Mouse (Mus musculus): Measurements from ENCODE around the gene Tgoln1.

The Tgoln1 gene

DNA sequence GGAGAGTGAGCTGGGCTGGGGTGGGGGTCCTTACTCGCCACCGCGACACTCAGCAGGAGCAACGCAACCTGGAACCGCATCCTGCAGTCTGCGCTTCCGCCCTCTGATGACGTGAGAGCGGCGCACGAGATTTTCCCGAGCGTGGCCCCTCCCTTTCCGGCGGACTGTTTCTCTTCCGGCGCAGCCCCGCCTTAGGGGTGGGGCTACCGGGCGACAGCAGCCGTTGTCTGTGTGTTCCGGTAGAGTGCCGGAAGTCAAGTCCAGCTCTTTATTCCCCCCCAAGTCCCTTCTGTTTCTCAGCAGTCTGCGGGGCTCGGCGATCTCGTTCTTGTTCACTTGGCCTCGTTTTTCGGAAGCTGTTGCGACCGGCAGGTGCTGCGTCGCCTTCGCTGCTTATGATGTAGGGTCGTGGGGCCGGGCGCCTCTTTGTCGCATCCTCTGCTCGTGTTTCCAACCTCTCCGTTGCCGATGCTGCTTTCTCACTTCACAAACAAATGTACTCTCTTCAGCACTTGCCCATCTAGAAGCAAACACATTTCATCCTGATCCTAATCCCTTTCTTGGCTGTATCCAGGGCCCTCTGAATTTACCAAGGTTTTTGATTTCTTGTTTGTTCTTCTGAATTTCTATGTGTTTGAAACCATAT lies at the start of gene Tgoln1:
Tgoln1 (minus strand) TSS at position 358 of the 646 bp plus-strand sequence.
- peak; percentile 98 for DNase-seq (ENCODE audit: low read depth, low spot score)

DNA sequence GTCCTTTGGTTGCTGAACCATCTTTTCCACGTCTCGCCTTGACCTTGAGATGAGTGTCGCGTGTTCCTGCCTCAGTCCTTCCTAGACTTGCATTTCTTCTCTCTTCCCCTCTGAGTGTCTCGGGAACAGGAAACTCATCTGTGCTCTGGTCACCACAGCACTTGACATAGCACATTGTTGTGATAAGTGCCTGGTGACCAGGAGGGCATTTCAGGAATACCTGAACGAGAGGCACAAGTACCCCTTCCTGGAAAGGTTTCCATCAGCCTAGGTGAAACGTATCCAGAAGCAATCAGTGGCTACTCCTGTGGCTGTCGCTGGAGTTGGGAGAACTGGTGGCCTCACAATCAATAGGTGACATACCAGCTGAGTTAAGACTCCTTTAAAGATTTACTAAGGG lies 47.5 kb upstream of the Tgoln1 start:
- no peak for DNase-seq (ENCODE audit: low read depth, low spot score)

DNA sequence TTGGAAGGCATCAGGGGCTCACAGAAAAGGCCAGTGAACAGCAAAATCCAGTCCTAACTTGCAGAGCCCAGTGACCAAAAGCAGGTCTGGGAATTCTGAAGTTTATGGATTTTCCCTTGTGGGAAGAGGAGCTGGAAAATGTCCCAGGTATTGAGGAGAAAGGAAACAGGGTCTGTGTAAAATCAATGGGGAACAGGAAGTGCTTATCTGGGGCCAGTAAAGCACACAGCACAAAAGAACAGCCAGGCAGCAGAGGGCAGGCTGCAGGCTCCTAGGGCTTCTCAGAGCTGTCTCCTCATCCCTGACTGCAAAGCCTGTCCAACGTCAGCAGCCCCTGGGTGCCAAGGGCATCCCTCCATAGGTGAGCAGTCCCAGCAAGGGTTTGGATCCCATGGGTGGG lies 46.2 kb upstream of the Tgoln1 start:
- DNase-seq (ENCODE audit: low read depth, low spot score), result peak; percentile 6

DNA sequence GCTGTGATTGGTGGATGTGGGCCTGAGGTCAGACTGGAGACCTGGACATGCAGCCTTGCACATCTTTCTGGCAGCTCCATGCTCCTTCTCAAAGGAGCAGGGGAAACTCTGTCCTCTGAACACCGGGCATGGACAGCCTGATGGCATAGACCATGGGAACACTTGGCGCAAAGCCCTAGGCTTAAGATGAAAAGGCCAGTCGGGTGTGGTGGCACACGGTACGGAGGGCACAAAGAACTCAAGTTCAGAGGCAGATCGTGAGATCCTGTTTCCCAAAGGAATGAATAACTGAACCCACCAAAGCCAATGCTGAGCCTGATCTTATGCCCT lies 43.6 kb upstream of the Tgoln1 start:
- no peak for DNase-seq (ENCODE audit: low read depth, low spot score)

DNA sequence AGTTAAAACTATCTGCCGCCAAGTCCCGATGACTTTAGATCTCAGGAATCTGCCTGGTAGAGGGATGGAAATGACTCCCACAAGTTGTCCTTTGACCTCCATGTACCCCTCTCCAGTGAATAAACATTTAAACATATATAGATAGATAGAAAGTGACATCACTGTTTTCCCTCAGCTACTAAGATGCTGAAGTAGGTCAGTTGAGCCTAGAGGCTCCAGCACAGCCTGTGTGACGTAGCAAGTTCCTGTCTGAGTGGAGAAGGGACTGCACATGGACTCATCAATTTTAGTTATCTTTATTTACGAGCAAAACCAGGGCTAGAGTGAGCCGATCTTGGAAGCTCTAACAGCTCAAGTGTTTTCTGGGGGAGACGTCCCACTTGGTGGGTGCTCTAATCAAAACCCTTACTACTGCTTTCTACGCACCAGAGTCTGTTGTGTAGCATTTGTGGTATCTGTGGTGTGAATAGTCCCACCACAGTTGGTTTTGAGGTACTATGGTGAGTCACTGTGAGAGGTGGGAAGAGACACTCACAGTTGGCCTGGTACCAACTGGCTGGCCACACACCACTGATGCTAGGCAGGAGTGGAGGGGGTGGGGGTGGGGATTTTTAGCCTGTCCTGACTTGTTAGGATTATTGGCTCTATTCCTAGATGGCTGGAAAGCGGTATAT lies 43.1 kb upstream of the Tgoln1 start:
- no peak for DNase-seq (ENCODE audit: low read depth, low spot score)

DNA sequence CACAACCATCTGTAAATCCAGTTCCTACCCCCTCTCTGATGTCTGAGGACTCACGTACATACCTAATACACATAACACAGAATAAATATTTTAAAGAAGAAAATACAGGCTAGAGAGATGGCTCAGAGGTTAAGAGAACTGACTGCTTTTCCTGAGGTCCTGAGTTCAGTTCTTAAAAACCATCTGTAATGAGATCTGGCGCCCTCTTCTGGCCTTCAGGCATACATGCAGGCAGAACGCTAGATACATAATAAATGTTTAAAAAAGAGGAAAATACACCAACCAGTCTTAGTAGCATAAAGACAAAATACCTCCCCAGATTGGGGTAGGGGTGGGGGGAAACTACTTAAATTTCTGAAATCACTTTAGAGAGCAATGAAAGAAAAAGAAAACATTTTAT lies 41.2 kb upstream of the Tgoln1 start:
- peak; percentile 73 for DNase-seq (ENCODE audit: low read depth, low spot score)

DNA sequence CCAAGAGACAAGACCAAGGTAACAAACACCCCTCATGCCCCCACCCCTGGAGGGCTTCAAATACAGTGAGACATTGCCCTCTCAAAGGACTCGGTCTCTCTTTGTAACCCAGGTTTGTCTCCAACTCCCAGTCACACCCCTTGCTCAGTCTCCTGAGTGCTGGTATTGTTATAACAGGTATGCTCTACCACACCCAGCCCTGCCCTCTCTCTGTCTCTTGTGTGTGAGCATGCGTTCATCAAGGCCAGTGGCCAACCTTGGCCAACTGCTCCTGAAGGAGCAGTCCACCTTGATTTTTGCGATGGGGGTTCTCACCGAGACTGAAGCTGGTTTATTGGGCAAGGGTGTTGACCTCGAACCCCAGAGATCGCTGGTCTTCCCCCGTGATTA lies 39.2 kb upstream of the Tgoln1 start:
- no peak for DNase-seq (ENCODE audit: low read depth, low spot score)

DNA sequence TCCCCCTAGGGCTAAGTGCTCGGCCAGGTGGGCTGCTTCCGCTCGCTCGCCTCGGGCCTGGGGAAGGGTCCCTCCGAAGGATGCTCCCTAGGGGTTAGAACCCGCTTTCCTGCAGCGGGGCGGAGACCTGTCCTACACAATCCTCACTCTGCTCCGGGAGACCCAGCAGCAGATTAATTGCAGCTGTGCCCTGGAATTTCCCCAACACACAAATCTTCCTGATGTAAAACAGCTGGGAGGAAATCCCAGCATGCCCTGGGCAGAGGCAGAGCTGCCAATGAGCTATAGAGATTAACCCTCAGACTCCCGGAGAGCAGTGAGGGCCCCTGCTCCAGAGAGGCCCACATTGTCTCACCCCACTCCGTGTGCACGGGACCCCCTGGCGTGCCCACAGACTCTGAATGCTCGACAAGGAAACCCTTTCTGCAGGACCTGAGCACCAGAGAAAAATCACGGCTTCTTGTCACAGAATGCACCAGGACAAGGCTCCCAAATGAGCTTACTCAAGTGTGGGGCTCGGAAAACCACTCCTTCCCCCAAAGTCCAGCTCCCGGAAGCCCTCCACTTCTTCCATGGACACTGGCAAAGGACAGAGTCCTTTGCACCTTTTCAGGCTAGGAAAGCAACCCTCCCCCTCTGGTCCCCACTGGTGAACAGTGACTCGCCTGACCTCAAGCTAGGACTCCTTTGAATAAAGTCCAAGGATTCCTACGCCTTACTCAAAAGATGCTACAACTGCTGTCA lies 38.7 kb upstream of the Tgoln1 start:
- DNase-seq (ENCODE audit: low read depth, low spot score), result peak; percentile 20

DNA sequence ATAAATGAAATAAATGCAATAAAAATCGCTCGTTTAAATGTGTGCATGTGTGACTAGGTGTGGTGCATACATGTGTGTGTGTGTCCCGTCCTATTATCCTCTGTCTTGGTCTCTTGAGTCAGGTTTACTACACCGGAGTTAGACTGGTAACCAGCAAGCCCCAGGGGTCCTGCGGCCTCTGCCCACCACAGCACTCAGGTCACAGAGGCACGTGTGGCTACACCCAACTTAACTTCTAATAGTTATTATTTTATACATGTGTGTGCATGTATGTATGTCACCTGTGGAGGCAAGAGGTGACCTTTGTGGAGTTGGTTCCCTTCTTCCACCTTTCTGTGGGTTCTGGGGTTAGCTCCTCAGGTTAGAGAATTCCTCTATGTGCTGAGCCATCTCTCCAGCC lies 37.6 kb upstream of the Tgoln1 start:
- no peak for DNase-seq (ENCODE audit: low read depth, low spot score)

DNA sequence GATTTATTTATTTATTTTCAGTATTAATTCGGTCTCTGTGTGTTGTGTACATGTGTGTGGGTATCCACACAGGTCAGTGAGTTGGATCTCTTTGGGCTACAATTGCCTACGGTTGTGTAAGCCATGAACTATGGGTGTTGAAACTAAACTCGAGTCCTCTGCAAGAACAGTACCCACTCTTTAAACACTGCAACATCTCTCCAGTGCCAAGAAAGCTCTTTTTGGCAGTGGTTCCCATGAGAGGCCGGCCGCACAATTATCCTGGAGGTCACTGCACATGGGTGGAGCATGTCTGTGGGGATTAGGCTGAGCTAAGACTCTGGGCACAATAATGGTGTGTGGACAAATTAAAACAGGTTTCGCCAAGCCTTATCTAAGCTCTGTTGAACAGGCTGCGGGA lies 36.6 kb upstream of the Tgoln1 start:
- no peak for DNase-seq (ENCODE audit: low read depth, low spot score)

DNA sequence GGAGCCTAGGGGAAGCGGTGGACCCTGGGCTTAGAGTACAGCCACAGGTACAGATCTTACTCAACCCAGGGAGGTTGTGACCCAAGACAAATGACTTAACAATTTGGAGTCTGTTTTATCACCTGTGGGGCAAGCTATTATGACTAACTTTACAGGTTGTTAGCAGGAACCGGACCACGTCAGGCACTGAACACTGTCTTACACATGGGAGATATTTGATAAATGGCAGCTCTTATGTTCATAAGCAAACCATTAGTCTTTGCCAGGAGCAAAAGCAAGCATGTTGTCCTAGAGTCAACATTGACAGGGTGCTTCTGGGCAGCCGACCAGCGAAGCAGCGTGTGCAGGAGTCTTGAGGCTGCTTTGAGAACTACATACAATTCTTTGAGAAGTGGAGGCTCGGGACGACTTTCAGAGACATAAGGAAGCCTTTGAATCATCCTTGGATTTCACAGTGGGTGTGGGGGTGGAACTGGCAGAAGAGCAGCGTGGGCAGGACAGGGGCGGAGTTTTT lies 33.6 kb upstream of the Tgoln1 start:
- no peak for DNase-seq (ENCODE audit: low read depth, low spot score)

DNA sequence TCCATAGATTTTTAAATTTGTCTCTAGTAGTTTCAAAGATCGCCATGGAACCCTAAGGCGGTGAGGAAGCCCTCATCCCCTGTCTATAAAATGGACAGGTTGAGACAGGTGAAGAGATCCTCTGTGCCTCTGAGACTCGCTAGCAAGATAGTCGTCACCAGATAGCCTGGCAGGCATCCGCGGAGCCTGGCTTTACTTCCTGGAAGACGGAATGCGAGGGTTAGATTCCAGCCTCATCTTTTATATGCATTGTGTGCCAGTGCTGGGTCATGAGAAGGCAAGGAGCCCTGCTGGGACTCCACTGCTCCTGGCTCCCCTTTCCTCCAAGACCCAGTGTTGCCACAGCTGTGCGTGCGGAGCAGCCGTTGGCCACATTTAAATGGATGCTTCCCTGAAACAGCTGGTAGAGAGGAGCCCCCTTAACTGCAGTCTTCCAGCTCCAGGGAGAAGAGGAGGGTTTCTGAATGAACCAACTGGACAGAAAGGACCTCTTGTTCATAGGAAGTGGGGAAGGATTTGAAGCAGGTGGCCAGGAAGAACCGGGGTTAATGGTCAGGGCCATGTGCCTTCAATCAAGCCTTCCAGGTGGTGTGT lies 31.3 kb upstream of the Tgoln1 start:
- no peak for DNase-seq (ENCODE audit: low read depth, low spot score)

DNA sequence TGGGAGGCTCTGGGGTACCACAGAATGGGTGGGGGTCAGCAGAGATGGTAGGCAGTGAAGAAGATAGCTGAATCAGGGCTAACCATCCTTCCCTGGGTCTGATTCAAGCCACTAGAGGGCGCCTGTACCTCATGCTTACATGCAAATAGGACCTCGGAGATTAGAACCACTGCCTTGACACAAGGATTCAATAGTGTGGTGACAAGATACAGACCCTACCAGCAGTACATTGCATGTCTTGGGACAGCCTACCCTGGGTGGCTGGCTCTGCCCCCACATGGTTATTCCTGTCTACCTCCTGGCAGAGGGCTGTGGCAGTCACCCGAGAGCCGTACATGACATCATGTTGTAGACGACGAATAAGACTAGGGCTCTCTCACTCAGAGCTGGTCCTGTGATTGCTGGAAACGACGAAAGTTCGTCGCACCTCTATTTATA lies 30.6 kb upstream of the Tgoln1 start:
- peak; percentile 83 for DNase-seq (ENCODE audit: low read depth, low spot score)

DNA sequence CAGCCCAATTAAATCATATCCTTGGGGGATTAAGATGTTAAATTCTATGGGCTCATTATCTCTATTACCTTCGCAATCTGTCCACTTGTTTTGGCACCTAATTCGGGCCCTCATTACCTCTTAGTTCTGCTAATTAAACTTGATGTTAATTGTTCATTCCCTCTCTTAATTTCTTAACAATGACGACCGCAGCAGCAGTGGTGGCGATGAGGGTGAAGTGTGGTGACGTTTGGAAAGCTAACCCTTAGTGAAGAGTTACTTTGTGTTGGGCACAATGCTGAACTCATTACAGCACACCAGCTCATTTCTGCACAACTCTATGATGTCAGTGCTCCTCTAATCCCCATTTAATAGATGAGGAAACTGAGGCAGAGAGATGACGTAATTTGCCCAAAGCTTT lies 28.6 kb upstream of the Tgoln1 start:
- DNase-seq (ENCODE audit: low read depth, low spot score), result no peak

DNA sequence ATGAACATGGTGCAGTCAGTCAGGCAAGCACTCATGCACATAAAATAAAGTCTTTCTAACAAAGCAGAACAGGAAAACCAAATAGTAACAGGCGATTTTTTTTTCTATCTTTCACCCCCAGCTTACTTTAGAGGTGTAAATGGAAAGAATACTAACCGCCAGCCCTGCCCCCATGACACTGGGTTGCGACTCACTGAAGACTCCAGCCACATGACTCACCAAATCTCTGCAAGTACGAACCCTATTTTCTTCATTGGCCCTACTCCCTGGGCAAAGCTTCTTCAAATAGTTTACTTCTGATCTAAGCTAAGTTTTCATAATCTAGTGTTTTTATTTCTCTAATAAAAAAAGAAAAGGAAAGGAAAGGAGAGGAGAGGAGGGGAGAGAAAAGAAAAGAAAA lies 27.8 kb upstream of the Tgoln1 start:
- no peak for DNase-seq (ENCODE audit: low read depth, low spot score)

DNA sequence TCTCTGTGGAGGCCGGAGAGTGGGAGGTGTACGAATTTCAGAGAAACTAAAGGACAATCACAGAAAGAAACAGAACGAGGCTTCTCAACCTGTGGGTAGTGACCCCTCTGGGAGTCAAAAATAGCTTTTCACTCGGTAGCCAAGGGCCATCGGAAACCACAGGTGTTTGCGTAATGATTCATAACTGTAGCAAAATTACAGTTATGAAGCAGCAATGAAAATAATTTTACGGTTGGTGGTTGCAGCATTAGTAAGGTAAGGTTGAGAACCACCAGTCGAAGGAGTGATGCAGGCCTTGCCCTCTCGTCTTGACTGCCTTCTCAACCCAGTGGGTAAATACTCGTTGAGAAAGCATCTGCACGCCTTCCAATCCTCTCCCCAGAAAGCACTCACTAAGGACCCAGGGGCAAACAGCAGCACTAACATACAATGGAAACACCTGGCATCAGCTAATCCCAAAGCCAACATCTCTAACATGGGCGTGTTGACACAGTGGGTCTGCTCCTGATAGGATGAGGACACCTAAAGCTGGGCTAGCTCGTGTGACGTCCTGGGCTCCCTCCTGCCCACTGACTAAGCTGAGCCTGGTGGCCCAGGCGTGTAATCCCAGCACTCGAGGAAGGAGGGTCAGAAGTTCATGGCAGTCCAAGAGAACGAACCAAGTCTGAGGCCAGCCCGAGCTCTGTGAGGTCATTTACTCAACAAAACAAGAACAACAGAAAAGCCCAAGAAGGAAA lies 24.6 kb upstream of the Tgoln1 start:
- DNase-seq (ENCODE audit: low read depth, low spot score), result no peak

DNA sequence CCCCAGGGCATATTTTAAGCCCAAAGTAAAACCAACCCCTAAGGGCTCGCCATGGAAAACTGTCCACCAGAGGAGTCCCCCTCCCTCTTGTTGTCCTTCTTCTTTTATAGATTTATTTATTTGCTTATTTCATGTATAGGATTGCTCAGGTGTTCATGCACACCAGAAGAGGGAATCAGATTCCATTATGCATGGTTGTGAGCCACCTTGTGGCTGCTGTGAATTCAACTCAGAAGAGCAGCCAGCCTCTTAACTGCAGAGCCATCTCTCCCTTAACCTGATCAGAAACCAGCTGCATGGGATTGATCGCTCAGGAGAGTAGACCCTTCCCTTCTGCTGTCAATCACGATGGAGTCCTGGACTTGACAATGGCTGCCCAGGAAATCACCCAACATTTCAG lies 20.1 kb upstream of the Tgoln1 start:
- DNase-seq (ENCODE audit: low read depth, low spot score), result peak; percentile 56

DNA sequence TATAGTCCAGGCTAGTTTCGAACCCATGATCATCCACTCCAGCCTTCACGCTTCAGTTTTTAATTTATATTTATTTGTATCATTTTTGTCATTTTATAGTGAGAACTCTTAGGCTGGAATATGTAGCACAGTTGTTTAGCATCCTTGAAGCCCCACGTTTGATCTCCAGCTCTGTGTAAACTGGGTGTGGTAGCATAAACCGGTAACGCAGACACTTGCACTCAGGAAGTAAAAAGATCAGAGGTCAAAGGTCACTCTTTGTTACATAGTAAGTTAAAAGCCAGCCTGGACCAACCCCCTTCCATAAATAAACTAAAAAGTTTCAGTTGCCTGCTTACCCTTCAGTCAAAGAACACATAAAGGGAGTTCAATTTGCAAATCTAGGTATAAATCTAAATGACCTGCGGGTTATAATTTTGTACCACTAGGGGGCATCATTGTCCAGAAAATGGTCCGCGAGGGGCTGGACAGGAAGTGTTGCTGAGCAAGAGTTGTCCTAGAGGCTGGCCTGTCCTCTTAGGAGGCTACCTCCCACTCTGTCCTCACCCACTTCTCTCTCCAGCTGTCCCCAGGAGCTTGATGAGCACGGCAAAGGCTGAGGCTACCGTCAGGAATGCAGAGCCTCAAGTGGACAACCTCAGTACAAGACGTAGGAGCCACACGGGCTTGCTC lies 19.1 kb upstream of the Tgoln1 start:
- DNase-seq (ENCODE audit: low read depth, low spot score), result peak; percentile 70

DNA sequence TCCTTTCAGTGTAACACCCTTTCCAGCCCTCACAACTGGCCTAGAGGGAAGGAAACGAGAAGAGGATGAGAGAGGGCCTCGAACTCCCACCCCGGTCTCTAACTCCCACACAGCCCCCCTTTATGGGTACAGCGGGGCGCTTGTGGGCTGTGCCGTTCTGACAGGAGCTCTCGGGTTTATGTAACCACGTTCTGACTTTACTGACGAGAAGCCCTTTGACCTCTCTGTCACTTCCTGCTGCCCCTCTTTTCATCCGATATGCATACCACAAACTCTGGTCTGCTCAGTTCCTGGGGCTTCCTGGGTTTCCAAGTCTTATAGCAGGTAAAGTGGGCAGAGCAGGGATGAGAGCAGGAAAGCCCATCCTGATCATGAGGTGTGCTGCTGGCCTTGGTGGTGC lies 17.5 kb upstream of the Tgoln1 start:
- DNase-seq (ENCODE audit: low read depth, low spot score), result peak; percentile 36

DNA sequence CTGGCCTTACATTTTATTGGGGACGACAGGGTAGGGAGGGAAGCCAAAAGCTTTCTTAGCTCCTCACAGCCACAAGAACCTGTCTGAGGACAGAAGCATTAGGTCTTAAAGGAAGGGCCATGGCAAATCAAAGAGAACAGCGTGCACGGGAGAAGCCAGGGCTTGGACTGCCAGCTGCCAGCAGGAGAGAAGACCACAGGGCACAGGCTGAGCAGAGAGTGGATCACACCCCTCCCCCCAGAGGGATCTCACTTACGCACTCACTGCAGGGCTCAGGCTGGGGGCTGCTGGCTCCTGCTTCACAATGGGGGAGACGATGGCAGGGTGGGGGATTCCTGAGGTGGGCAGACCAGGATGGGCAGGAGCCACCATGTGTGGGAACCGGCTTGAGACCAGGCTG lies 14.9 kb upstream of the Tgoln1 start:
- no peak for DNase-seq (ENCODE audit: low read depth, low spot score)

DNA sequence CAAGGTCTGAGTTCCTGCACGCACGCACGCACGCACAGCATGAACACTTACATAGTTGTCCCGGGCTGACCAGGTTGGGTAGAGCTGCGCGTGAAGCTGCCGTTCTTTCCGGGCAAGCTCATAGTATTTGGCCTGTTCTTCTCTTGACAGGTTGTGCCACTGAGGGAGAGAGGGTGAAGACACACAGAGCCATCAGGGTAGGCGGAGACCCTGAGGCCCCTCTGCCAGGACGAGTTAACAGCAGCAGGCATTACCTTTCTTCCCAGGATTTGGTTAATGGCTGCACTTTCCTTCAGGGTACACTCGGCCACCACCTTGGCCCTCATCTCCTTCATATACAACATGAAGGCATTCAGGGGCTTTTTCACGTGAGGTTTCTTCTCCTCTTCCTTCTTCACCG lies 14.2 kb upstream of the Tgoln1 start:
- DNase-seq (ENCODE audit: low read depth, low spot score), result no peak
